Mouse (Mus musculus): ENCODE results near the gene Klhl41.
"Not testable (repeated sequence)": the region's sequence is repeated elsewhere in the genome, so short reads cannot be mapped to it uniquely, and the experiment has no call there.

Klhl41 gene

GRCm38 (mm10) chr2:69669853-69670252, at the start of gene Klhl41:
Gene Klhl41, plus strand, starts transcription at chr2:69670120.
- no peak for DNase-seq (ENCODE audit: low spot score in 2 of 2)

- no peak for DNase-seq (ENCODE audit: low spot score in 2 of 2)
Measured at GRCm38 (mm10) chr2:69629215-69629614, 40.7 kb upstream of the Klhl41 start.

- DNase-seq (ENCODE audit: low spot score in 2 of 2) = no peak
Measured at GRCm38 (mm10) chr2:69629914-69630313, 40.0 kb upstream of the Klhl41 start.

- no peak for DNase-seq (ENCODE audit: low spot score in 2 of 2)
Measured at GRCm38 (mm10) chr2:69630792-69631191, 39.1 kb upstream of the Klhl41 start.

GRCm38 (mm10) chr2:69631449-69631848, 38.5 kb upstream of the Klhl41 start:
- peak in 1 of 2 experiments; percentile 18 for DNase-seq (ENCODE audit: low spot score in 2 of 2)

GRCm38 (mm10) chr2:69635064-69635701, 34.7 kb upstream of the Klhl41 start:
- peak; percentile 40 to 71 for DNase-seq (ENCODE audit: low spot score in 2 of 2)

GRCm38 (mm10) chr2:69635807-69636206, 34.1 kb upstream of the Klhl41 start:
- peak; percentile 68 to 85 for DNase-seq (ENCODE audit: low spot score in 2 of 2)

- DNase-seq (ENCODE audit: low spot score in 2 of 2) = not testable (repeated sequence)
Measured at GRCm38 (mm10) chr2:69637989-69638388, 31.9 kb upstream of the Klhl41 start.

GRCm38 (mm10) chr2:69640100-69640499, 29.8 kb upstream of the Klhl41 start:
- no peak for DNase-seq (ENCODE audit: low spot score in 2 of 2)

GRCm38 (mm10) chr2:69644968-69645617, 24.8 kb upstream of the Klhl41 start:
- DNase-seq (ENCODE audit: low spot score in 2 of 2) = no peak

- DNase-seq (ENCODE audit: low spot score in 2 of 2) = peak; percentile 79 to 88
Measured at GRCm38 (mm10) chr2:69646726-69647490, 23.0 kb upstream of the Klhl41 start, which contains the start of gene Bbs5. Gene Bbs5, plus strand, starts transcription at chr2:69647171.

- DNase-seq (ENCODE audit: low spot score in 2 of 2) = no peak
Measured at GRCm38 (mm10) chr2:69649716-69650115, 20.2 kb upstream of the Klhl41 start.

GRCm38 (mm10) chr2:69659326-69659725, 10.6 kb upstream of the Klhl41 start:
- no peak for DNase-seq (ENCODE audit: low spot score in 2 of 2)

GRCm38 (mm10) chr2:69663827-69664476, 6.0 kb upstream of the Klhl41 start:
- no peak for DNase-seq (ENCODE audit: low spot score in 2 of 2)

- DNase-seq (ENCODE audit: low spot score in 2 of 2) = no peak
Measured at GRCm38 (mm10) chr2:69667656-69668055, 2.3 kb upstream of the Klhl41 start.

- no peak for DNase-seq (ENCODE audit: low spot score in 2 of 2)
Measured at GRCm38 (mm10) chr2:69668414-69668813, 1.5 kb upstream of the Klhl41 start.

- no peak for DNase-seq (ENCODE audit: low spot score in 2 of 2)
Measured at GRCm38 (mm10) chr2:69673723-69674122, 3.8 kb downstream of the Klhl41 start.

- DNase-seq (ENCODE audit: low spot score in 2 of 2) = no peak
Measured at GRCm38 (mm10) chr2:69675266-69675665, 5.3 kb downstream of the Klhl41 start.

GRCm38 (mm10) chr2:69676713-69677112, 6.8 kb downstream of the Klhl41 start:
- DNase-seq (ENCODE audit: low spot score in 2 of 2) = no peak

GRCm38 (mm10) chr2:69677215-69677614, 7.3 kb downstream of the Klhl41 start:
- DNase-seq (ENCODE audit: low spot score in 2 of 2) = not testable (repeated sequence)

- DNase-seq (ENCODE audit: low spot score in 2 of 2) = peak; percentile 25 to 68
Measured at GRCm38 (mm10) chr2:69679990-69680389, 10.1 kb downstream of the Klhl41 start.

GRCm38 (mm10) chr2:69681931-69682330, 12.0 kb downstream of the Klhl41 start:
- no peak for DNase-seq (ENCODE audit: low spot score in 2 of 2)
